Mouse (Mus musculus) heart, postnatal 14 days (tissue): ENCODE measurements around the gene Gsta2. TPM values are rescaled to one million over a fixed set of nuclear protein-coding genes. Genes with fewer than 3 reads are reported as not detected.
A peak's percentile ranks its signal among the peaks of the same experiment; 100 is the strongest.

Experiments
- DNase-seq, 2 experiments: peaks; one replicate each; pipeline ENCODE4 v3.0.0; 2021 to 2022
- intact Hi-C: fragments of 180-260 bp; cut with DNase I; formaldehyde crosslinking; loops from one replicate; pipeline ENCODE4 v1.15.1; 2025
- long read RNA-seq, 2 experiments: library from polyadenylated mRNA; stranded (forward); transcript quantifications; one replicate each; pipeline ENCODE4 v2.0.0; 2021
- total RNA-seq, 2 experiments: library from RNA; stranded (reverse); gene quantifications; 2 replicates each; pipeline ENCODE4 v1.2.3; 2021

Gsta2 gene
- total RNA-seq: not detected
- long read RNA-seq, experiment 1: 0 reads
- long read RNA-seq, experiment 2: 0 reads

- intact Hi-C loops: loop anchor here (5.0 kb wide), 1 partner anchor 197 kb away; no protein-coding TSS in a partner anchor
- DNase-seq: no peak
Observed at GRCm38 (mm10) chr9:78355611-78356010, at the start of gene Gsta2. Gene Gsta2, minus strand, starts transcription at chr9:78355788.

- intact Hi-C loops: no loop called here
Observed at GRCm38 (mm10) chr9:78401596-78401995, 46.0 kb upstream of the Gsta2 start.

DNA sequence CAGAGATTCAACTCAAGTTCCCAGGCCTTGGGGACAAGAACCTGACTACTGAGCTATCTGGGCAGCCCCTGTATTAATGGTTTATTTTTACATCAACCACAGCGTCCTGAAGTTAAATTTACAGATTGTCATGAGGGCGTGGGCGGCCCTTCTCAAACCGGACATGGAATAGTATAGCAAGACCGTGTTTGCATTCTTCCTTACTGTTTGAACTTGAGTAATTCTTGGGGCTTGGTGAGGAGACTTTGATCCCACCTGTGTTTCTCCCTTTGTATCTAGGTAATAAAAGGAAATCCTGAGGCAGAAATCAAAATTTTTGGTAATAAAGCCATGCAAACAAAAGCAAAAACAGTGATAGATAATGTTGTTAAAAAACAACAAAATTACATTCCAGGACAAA is 45.0 kb upstream of the Gsta2 start:
- no peak for DNase-seq
- intact Hi-C loops: no loop called here

More at GRCm38 (mm10) chr9:78401596-78401995, 46.0 kb upstream of the Gsta2 start:
- no peak for DNase-seq

GRCm38 (mm10) chr9:78396517-78396916 is 40.9 kb upstream of the Gsta2 start:
- intact Hi-C loops: no loop called here
- no peak for DNase-seq

DNA sequence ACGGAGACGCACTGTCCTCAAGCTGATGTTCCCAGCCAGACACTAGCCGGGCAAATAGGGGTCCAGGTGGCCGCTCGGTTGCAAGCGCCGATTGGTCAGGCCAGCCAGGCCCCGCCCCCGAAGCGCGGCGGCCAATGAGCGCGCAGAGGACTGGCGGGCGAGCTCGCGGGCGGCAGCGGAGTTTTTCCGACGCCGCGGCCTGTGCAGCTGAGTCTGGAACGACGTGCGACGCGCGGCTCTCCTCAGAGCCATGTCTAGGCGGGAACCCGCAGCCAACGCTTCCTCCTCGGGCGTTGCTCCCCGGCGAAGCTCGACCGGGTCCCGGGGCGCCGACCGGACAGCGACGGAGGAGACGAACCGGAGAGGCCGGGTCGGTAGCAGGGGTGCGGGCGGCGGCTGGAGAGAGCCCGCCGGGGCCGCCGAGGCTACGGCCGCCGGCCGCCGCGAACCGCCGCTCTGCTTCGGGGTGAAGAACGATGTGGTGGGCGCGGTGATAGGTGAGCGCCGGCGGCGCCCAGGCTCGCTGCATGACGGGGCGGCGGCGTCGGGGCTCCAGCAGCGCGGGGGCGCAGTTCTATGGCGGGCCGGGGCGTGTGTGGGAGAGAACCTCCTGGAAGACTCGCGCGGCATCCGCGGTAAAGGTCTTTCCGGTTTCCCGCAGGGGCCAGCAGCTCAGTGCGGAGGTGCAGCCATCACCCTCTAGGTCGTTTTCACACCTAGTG is 40.2 kb upstream of the Gsta2 start, which contains the start of gene Ddx43:
Gene Ddx43 (plus strand): TSS at position 148 of the 722 bp plus-strand sequence.
- peak; percentile 42 to 49 for DNase-seq
- intact Hi-C loops: no loop called here

- no peak for DNase-seq
- intact Hi-C loops: no loop called here
Observed at GRCm38 (mm10) chr9:78395244-78395629, 39.6 kb upstream of the Gsta2 start.

GRCm38 (mm10) chr9:78394602-78395001 is 39.0 kb upstream of the Gsta2 start:
- intact Hi-C loops: no loop called here
- no peak for DNase-seq

DNA sequence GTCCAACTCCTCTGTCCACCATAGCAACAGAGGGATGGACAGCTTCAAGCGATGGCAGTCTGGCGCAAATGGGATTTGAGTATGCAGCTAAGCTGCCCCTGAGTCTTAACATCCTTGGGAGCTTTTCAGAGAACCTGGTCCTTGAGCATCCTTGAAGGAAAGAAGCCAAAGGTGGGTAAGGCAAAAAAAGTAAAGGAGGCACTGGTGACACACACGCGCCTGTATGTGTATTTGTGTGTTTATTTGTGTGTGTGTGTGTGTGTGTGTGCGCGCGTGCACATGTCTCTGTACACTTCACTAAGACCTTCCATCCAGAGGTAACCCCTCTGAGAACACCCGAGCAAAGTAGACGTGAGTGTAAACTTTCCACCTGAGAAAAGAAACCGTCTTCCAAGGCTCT is 38.2 kb upstream of the Gsta2 start:
- DNase-seq: no peak
- intact Hi-C loops: no loop called here

GRCm38 (mm10) chr9:78389981-78390380 is 34.4 kb upstream of the Gsta2 start:
- no peak for DNase-seq
- intact Hi-C loops: no loop called here

DNA sequence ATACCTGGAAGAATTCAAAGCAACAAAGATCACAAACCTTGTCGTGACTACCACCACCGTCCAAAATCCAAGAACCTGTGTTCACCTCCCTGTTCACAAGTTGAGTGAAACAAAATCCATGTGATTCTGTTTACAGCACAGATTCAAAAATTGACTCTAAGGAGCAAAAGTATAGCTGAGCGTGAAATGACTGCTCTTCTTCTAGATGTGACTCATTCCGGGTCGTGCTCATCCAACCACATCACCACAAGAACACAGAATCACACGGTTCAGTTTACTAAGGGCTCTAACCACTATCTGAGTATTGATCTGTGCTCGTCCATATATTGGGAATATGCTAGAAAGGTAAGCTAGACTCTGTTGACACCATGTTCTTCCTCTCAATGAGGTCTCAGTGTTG is 31.4 kb upstream of the Gsta2 start:
- DNase-seq: no peak
- intact Hi-C loops: no loop called here

- intact Hi-C loops: no loop called here
- no peak for DNase-seq
Observed at GRCm38 (mm10) chr9:78385893-78386292, 30.3 kb upstream of the Gsta2 start.

DNA sequence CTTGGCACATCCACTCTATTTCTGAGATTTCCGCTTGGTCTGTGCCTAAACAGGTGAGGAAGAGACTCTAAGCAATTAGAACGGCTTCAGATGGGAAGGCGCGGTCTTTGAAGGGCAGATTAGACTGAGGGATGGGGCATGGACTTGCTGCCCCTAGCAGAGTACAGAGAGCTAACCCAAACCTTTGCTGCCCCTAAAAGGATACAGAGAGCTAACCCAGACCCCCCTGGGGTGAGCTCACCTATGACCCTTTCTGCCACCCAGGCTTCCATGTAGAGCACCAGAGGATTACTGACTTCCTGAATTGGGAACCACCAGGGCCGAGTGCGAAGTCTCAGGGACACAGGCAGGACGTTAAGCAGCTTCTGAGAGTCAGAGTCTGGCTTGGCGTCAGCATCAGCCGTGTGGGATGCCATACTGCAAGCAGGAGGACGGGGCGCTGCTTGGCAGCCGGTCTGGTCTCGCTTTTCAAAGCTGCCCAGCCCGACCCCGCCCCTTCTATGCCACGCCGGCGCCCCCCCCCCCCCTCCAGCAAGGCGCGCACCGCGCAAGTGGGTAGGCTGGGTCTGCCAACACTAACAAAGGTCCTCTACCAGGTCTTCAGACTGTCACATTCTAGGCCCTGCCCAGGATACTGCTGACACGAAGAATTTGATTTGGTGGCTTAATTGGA is 22.7 kb upstream of the Gsta2 start, which contains the start of gene Ooep:
Gene Ooep (minus strand): TSS at position 613 of the 673 bp plus-strand sequence.
- intact Hi-C loops: no loop called here

GRCm38 (mm10) chr9:78377546-78377945 is 22.0 kb upstream of the Gsta2 start:
- intact Hi-C loops: no loop called here
- DNase-seq: no peak

More for the DNA sequence above, 22.7 kb upstream of the Gsta2 start, which contains the start of gene Ooep:
- peak in 1 of 2 experiments; percentile 5 for DNase-seq

DNA sequence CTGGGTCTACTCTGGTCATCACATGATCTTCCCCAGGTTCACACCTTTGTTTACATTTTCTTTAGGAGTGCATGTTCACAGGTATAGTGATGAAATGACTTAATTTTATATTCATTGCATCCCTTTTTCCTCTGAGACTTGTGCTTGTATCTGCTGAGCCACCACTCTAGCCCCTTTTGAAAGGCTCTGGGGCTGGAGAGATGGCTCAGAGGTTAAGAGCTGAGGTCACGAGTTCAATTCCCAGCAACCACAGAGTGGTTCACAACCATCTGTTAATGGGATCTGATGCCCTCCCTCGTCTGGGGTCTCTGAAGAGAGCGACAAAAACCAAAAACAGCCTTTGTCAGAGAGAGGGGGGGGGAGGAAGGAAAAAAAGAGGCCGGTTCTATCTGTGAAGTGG is 19.9 kb upstream of the Gsta2 start:
- no peak for DNase-seq
- intact Hi-C loops: no loop called here

DNA sequence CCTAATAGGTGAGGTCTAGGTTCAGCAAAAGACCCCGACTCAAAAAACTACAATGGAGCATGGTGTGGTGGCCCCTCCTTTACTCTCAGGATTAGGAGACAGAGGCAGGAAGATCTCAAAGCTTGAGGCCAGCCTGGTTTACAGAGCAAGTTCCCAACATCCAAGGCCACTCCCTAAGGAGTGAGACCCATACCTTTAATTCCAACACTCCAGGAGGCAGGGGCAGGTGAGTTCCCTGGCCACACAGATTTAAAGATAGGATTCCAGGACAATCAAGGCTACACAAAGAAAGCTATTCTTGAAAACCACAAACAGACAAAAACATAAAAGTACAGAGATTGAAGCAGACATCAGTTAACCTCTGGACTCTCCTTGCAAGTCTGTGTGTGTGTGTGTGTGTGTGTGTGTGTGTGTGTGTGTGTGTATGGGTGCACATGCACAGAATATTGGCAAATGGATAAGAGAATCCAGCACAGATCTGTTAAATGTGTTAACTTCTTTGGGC is 19.3 kb upstream of the Gsta2 start:
- DNase-seq: no peak
- intact Hi-C loops: no loop called here

GRCm38 (mm10) chr9:78374397-78374796 is 18.8 kb upstream of the Gsta2 start:
- intact Hi-C loops: no loop called here
- no peak for DNase-seq

DNA sequence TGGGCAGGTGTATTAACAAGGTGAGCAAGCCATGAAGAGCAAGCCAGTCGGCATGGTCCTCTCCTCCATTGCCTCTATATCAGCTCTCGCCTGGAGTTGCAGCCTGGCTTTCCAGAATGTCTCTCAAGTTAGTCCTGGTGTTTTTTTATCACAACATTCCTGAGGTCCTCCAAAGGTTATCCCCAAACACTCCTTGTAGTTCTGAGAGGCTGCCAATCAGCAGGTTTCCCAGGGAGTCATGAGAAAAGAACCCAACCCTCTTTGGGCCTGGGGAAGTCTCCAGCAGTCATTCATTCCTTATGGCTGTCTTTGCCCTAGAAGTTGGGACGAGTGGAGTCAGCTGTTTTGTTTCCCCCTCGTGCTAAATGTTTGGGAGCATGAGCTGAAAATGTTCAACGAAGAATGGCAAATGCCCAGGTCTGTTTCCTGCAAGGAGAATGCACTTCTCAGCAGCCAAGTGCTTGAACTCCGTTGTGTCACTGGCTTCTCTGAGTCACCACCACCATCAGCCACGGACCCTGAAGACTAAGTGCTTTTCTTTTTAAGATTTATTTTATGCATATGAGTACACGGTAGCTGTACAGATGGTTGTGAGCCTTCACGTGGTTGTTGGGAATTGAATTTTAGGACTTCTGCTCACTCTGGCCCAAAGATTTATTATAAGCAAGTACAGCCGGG is 17.4 kb upstream of the Gsta2 start:
- intact Hi-C loops: no loop called here
- no peak for DNase-seq

DNA sequence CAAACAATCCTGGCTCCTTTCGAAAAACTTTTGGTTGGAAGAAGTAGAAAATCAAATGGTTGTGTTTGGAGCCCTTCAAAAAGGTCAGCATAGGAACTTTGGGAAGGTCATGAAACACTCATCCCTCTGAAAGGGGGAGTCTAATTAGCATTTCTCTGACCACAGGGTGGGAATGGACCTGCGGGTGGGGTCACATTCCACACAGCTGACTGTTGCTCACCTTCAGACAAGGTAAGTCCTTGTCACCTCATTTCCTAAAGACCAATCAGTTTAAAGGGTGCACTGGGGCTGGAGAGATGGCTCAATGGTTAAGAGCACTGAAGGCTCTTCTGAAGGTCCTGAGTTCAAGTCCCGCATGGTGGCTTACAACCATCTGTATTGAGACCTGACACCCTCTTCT is 15.9 kb upstream of the Gsta2 start:
- no peak for DNase-seq
- intact Hi-C loops: no loop called here

- no peak for DNase-seq
- intact Hi-C loops: no loop called here
Observed at GRCm38 (mm10) chr9:78369786-78370185, 14.2 kb upstream of the Gsta2 start.

- intact Hi-C loops: no loop called here
- DNase-seq: no peak
Observed at GRCm38 (mm10) chr9:78369349-78369748, 13.8 kb upstream of the Gsta2 start.

DNA sequence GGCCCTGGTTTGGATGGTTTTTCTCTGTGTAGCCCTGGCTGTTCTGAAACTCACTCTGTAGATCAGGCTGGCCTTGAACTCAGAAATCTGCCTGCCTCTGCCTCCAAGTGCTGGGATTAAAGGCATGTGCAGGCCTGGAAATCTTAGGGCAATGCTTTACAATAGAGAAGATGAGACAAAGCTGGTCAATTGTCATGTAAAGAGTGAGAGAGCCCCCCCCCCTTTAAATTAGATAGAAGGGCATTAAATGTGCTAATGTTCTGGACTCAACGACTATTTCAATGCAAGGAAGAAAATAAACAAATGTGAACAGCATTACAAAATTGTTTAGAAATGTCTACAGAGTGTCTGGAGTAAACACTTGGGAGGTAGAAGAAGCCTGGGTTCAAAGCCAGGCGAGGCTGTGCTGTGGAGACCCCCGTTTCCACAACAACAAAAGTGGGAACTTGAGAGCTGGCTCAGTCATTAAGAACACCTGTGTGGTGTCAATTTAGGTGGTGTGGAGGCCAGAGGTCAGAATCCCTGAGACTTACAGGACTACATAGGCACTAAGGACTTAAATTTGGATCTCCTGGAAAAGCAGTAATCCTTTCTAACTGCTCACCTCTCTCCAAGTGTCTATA is 13.2 kb upstream of the Gsta2 start:
- no peak for DNase-seq
- intact Hi-C loops: no loop called here
